Comparison of ENCODE assay signal across 8 mouse cellular contexts in the genomic region with DNA sequence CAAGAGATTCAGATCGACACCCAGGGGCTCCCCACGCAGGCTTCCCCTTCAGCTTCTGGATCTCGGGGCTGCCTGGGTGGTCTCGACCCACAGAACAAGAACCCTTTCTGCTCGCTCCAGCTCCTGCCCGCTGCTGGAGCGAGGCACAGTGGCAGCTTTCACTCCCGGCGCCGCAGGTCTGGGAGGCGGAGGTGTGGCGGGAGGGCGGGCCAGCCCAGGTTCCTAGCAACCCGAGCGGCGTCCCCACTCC. TPM values are rescaled to one million over a fixed set of nuclear protein-coding genes. Genes with fewer than 3 reads are reported as not detected.
A peak's percentile ranks its signal among the peaks of the same experiment; 100 is the strongest.
DNase-seq lines count a peak whose midpoint lies in the region; ATAC-seq and TF ChIP-seq lines count a peak whose summit lies in the region.

No protein-coding gene starts in this region.

- H3K4me2 ChIP-seq in hindbrain, embryonic 12.5 days (replicated peaks), result peak overlapping the region; percentile 86

- H3K4me3 ChIP-seq in thymus, adult 2 months (ENCODE audit: control insufficient read depth, insufficient read depth, low read length), result peak overlapping the region; percentile 89
- H3K4me3 ChIP-seq in hindbrain, embryonic 12.5 days, result peak overlapping the region; percentile 84

- no peaks in the 10 kb centered on the region for H3K36me3 ChIP-seq in thymus, adult 2 months (ENCODE audit: control insufficient read depth, insufficient read depth, low read length)
- H3K36me3 ChIP-seq in hindbrain, embryonic 12.5 days, result no peaks in the 10 kb centered on the region

- DNase-seq in cerebellum, adult 8-10 months, result peak; percentile 33
- DNase-seq in cerebellum, postnatal 4 days (ENCODE audit: low spot score in 2 of 2), result no peak
- DNase-seq in thymus, adult 2 months, result peak; percentile 40
- DNase-seq in thymus, postnatal 36 days, result no peak
- DNase-seq in lung, postnatal 14 days, result peak; percentile 56
- no peak for DNase-seq in right cerebral cortex, adult 18-20 months
- DNase-seq in natural killer cell, adult 2 months (ENCODE audit: low spot score in 2 of 2), result no peak

- TF ChIP-seq POLR2A in thymus, adult 2 months (IDR thresholded peaks at IDR 0.05; ENCODE audit: control insufficient read depth, extremely low read depth, insufficient read depth, low read length, poor library complexity), result no peak

- H3K4me1 ChIP-seq in thymus, adult 2 months (replicated peaks; ENCODE audit: control insufficient read depth, insufficient read depth, low read length), result peaks cover 31% of the 10 kb centered on the region
- peaks cover 39% of the 10 kb centered on the region for H3K4me1 ChIP-seq in hindbrain, embryonic 12.5 days

- no peak for TF ChIP-seq CTCF in thymus, adult 2 months (IDR thresholded peaks at IDR 0.05; ENCODE audit: borderline replicate concordance, control insufficient read depth, extremely low read depth, insufficient read depth, low read length, poor library complexity)

- ATAC-seq in hindbrain, embryonic 12.5 days (ENCODE audit: low FRiP score), result peak; percentile 69

- no peaks in the 10 kb centered on the region for H3K9me3 ChIP-seq in hindbrain, embryonic 12.5 days (replicated peaks)

- H3K27ac ChIP-seq in thymus, adult 2 months (ENCODE audit: control insufficient read depth, insufficient read depth, low read length), result no peak overlapping the region
- peak overlapping the region; percentile 93 for H3K27ac ChIP-seq in hindbrain, embryonic 12.5 days

- no peaks in the 10 kb centered on the region for H3K27me3 ChIP-seq in thymus, adult 2 months (ENCODE audit: control insufficient read depth, insufficient read depth, low read length)
- no peaks in the 10 kb centered on the region; the same call in 1 of the 2 replicates for H3K27me3 ChIP-seq in hindbrain, embryonic 12.5 days

- 0% methylated on average over 16 of the region's 16 CpGs for WGBS in thymus, adult 2 months
- 0% methylated on average over 13 of the region's 16 CpGs for WGBS in hindbrain, embryonic 12.5 days

- peak overlapping the region; percentile 91 for H3K9ac ChIP-seq in hindbrain, embryonic 12.5 days

RNA-seq across cellular contexts. Expression of a gene that starts 2.5 kb away (rescaled TPM):
- polyA plus RNA-seq in thymus, adult 2 months (2012; rRNA removed), result 21.8 and 32.2 TPM in 2 replicates
- 15.7 and 17.0 TPM in 2 replicates for polyA plus RNA-seq in hindbrain, embryonic 12.5 days (2016; fragmentation: Nextera tagmentation; extraction: Ambion mirVana)

RNA-seq across cellular contexts. Expression of a gene that starts 42.9 kb away (rescaled TPM):
- 0.12 and 0.15 TPM in 2 replicates for polyA plus RNA-seq in thymus, adult 2 months (2012; rRNA removed)
- not detected in 2 replicates for polyA plus RNA-seq in hindbrain, embryonic 12.5 days (2016; fragmentation: Nextera tagmentation; extraction: Ambion mirVana)

Comparison
In these comparisons a context has a peak if more than half of its experiments do, and no peak if none do; other contexts are left out.
1. DNase-seq: peak in cerebellum, adult 8-10 months (single experiment), thymus, adult 2 months (single experiment) and lung, postnatal 14 days (single experiment); none in cerebellum, postnatal 4 days (0 of 2), thymus, postnatal 36 days (0 of 2), right cerebral cortex, adult 18-20 months (single experiment) and natural killer cell, adult 2 months (0 of 2).